Mouse (Mus musculus): Measurements from ENCODE around the gene Arpc1b. TPM values are rescaled to one million over a fixed set of nuclear protein-coding genes. Genes with fewer than 3 reads are reported as not detected.
A peak's percentile ranks its signal among the peaks of the same experiment; 100 is the strongest.
"Not testable (repeated sequence)": the region's sequence is repeated elsewhere in the genome, so short reads cannot be mapped to it uniquely, and the experiment has no call there.

Gene Arpc1b
- total RNA-seq (2021): 10 to 100 TPM; 33.6 to 34.2 TPM

GRCm38 (mm10) chr5:145114071-145114605 is at the start of gene Arpc1b:
Gene Arpc1b, plus strand, starts transcription at chr5:145114215.
- no peak for DNase-seq (ENCODE audit: extremely low spot score in 1 of 2, low spot score in 1 of 2)

GRCm38 (mm10) chr5:145064765-145065340 is 49.2 kb upstream of the Arpc1b start:
- DNase-seq (ENCODE audit: extremely low spot score in 1 of 2, low spot score in 1 of 2): no peak

- no peak for DNase-seq (ENCODE audit: extremely low spot score in 1 of 2, low spot score in 1 of 2)
These were observed 45.2 kb upstream of the Arpc1b start for GRCm38 (mm10) chr5:145068863-145069262.

- DNase-seq (ENCODE audit: extremely low spot score in 1 of 2, low spot score in 1 of 2): peak; percentile 71 to 85
These were observed 44.3 kb upstream of the Arpc1b start for GRCm38 (mm10) chr5:145069707-145070106.

GRCm38 (mm10) chr5:145071342-145071741 is 42.7 kb upstream of the Arpc1b start:
- no peak for DNase-seq (ENCODE audit: extremely low spot score in 1 of 2, low spot score in 1 of 2)

GRCm38 (mm10) chr5:145075081-145075480 is 38.9 kb upstream of the Arpc1b start:
- DNase-seq (ENCODE audit: extremely low spot score in 1 of 2, low spot score in 1 of 2): no peak

- DNase-seq (ENCODE audit: extremely low spot score in 1 of 2, low spot score in 1 of 2): no peak
These were observed 32.0 kb upstream of the Arpc1b start for GRCm38 (mm10) chr5:145081866-145082613.

- not testable (repeated sequence) for DNase-seq (ENCODE audit: extremely low spot score in 1 of 2, low spot score in 1 of 2)
These were observed 30.8 kb upstream of the Arpc1b start for GRCm38 (mm10) chr5:145083201-145083600.

- DNase-seq (ENCODE audit: extremely low spot score in 1 of 2, low spot score in 1 of 2): peak; percentile 77 to 87
These were observed 30.2 kb upstream of the Arpc1b start, which contains the start of the genes Arpc1a and Kpna7 for GRCm38 (mm10) chr5:145083632-145084451. Gene Arpc1a, plus strand, starts transcription at chr5:145083830. Gene Kpna7, minus strand, starts transcription at chr5:145084030.

- DNase-seq (ENCODE audit: extremely low spot score in 1 of 2, low spot score in 1 of 2): no peak
These were observed 29.2 kb upstream of the Arpc1b start for GRCm38 (mm10) chr5:145084822-145085221.

GRCm38 (mm10) chr5:145088186-145088585 is 25.8 kb upstream of the Arpc1b start:
- no peak for DNase-seq (ENCODE audit: extremely low spot score in 1 of 2, low spot score in 1 of 2)

- no peak for DNase-seq (ENCODE audit: extremely low spot score in 1 of 2, low spot score in 1 of 2)
These were observed 24.1 kb upstream of the Arpc1b start for GRCm38 (mm10) chr5:145089878-145090277.

GRCm38 (mm10) chr5:145096195-145096594 is 17.8 kb upstream of the Arpc1b start:
- DNase-seq (ENCODE audit: extremely low spot score in 1 of 2, low spot score in 1 of 2): no peak

- no peak for DNase-seq (ENCODE audit: extremely low spot score in 1 of 2, low spot score in 1 of 2)
These were observed 15.6 kb upstream of the Arpc1b start for GRCm38 (mm10) chr5:145098340-145098821.

GRCm38 (mm10) chr5:145100960-145101359 is 13.1 kb upstream of the Arpc1b start:
- no peak for DNase-seq (ENCODE audit: extremely low spot score in 1 of 2, low spot score in 1 of 2)

GRCm38 (mm10) chr5:145101451-145101850 is 12.6 kb upstream of the Arpc1b start:
- not testable (repeated sequence) for DNase-seq (ENCODE audit: extremely low spot score in 1 of 2, low spot score in 1 of 2)

GRCm38 (mm10) chr5:145102706-145103105 is 11.3 kb upstream of the Arpc1b start:
- DNase-seq (ENCODE audit: extremely low spot score in 1 of 2, low spot score in 1 of 2): no peak

GRCm38 (mm10) chr5:145104328-145104727 is 9.7 kb upstream of the Arpc1b start:
- no peak for DNase-seq (ENCODE audit: extremely low spot score in 1 of 2, low spot score in 1 of 2)

GRCm38 (mm10) chr5:145105694-145106275 is 8.2 kb upstream of the Arpc1b start:
- DNase-seq (ENCODE audit: extremely low spot score in 1 of 2, low spot score in 1 of 2): no peak

GRCm38 (mm10) chr5:145110401-145110800 is 3.6 kb upstream of the Arpc1b start:
- DNase-seq (ENCODE audit: extremely low spot score in 1 of 2, low spot score in 1 of 2): no peak
